Mouse (Mus musculus) heart, postnatal 0 days (tissue): Measurements from ENCODE around the gene Arhgef17.

Experiments used
- CTCF ChIP-seq: IDR thresholded peaks from 2 replicates; pipeline ENCODE4 v1.5.1; 2016; ENCODE audit warnings: antibody characterized with exemption, control low read depth, low read depth
- EP300 ChIP-seq: IDR thresholded peaks from 2 replicates; pipeline ENCODE4 v1.6.1; 2016; ENCODE audit warnings: antibody characterized with exemption, low read depth

DNA sequence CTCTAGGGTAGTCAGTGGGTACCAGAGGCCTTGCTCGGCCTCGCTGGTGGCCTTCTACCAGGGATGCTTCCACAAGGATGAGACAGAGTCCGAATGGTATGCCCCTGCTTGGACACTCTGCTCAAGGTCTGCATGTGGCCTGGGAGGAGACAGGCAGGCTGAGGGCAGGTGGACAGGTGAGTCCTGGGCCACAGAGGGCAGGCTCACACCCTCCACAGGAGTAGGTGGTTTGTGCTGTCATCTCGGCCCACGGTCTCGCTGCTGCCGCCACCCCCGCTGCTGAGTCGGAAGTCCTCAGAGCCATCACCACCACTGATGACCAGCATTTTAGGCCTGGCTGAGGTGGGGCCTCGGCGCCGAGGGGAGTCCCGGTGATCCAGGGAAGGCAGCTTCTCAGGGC is 58.7 kb downstream of the Arhgef17 start:
- TF ChIP-seq CTCF, result no peak
- TF ChIP-seq EP300, result no peak
